Mouse (Mus musculus): Measurements from ENCODE around the gene Rab27a.
"Not testable (repeated sequence)": the region's sequence is repeated elsewhere in the genome, so short reads cannot be mapped to it uniquely, and the experiment has no call there.

Rab27a gene

GRCm38 (mm10) chr9:73094580-73094979 lies 49.9 kb downstream of the Rab27a start:
- no peak for DNase-seq

GRCm38 (mm10) chr9:73097898-73098297 lies 53.2 kb downstream of the Rab27a start:
- DNase-seq, result no peak

GRCm38 (mm10) chr9:73101536-73101935 lies 56.9 kb downstream of the Rab27a start, which contains the start of gene Khdc3:
Gene Khdc3, plus strand, starts transcription at chr9:73101836.
- no peak for DNase-seq

- DNase-seq, result no peak
These were observed 57.5 kb downstream of the Rab27a start, which contains the start of gene Gm20509 for GRCm38 (mm10) chr9:73102181-73102580. Gene Gm20509, plus strand, starts transcription at chr9:73102470.

- peak; percentile 38 to 71 for DNase-seq
These were observed 58.7 kb downstream of the Rab27a start for GRCm38 (mm10) chr9:73103159-73103879.

GRCm38 (mm10) chr9:73103880-73104198 lies 59.2 kb downstream of the Rab27a start:
- DNase-seq, result no peak

GRCm38 (mm10) chr9:73105141-73105540 lies 60.5 kb downstream of the Rab27a start:
- DNase-seq, result no peak

GRCm38 (mm10) chr9:73105771-73106170 lies 61.1 kb downstream of the Rab27a start:
- DNase-seq, result no peak

- peak; percentile 90 to 94 for DNase-seq
These were observed 68.6 kb downstream of the Rab27a start, which contains the start of gene Rsl24d1 for GRCm38 (mm10) chr9:73112919-73113906. Gene Rsl24d1, plus strand, starts transcription at chr9:73113426.

- not testable (repeated sequence) for DNase-seq
These were observed 72.0 kb downstream of the Rab27a start for GRCm38 (mm10) chr9:73116704-73117103.

- no peak for DNase-seq
These were observed 73.4 kb downstream of the Rab27a start for GRCm38 (mm10) chr9:73118012-73118411.

GRCm38 (mm10) chr9:73121735-73122134 lies 77.1 kb downstream of the Rab27a start:
- peak in 1 of 2 experiments; percentile 37 for DNase-seq

- DNase-seq, result no peak
These were observed 80.5 kb downstream of the Rab27a start for GRCm38 (mm10) chr9:73125043-73125570.

- DNase-seq, result no peak
These were observed 82.8 kb downstream of the Rab27a start for GRCm38 (mm10) chr9:73127457-73127856.

GRCm38 (mm10) chr9:73129875-73130274 lies 85.2 kb downstream of the Rab27a start:
- peak in 1 of 2 experiments; percentile 13 for DNase-seq

- no peak for DNase-seq
These were observed 85.9 kb downstream of the Rab27a start for GRCm38 (mm10) chr9:73130529-73130928.

- DNase-seq, result no peak
These were observed 92.8 kb downstream of the Rab27a start for GRCm38 (mm10) chr9:73137341-73137886.
